Mouse (Mus musculus) embryonic facial prominence, embryonic 10.5 days (tissue): ENCODE results near the gene Gdpd3. TPM values are rescaled to one million over a fixed set of nuclear protein-coding genes. Genes with fewer than 3 reads are reported as not detected.

ENCODE experiments used
- DNase-seq: peaks from one replicate; pipeline ENCODE4 v3.0.0-alpha.2; 2017; ENCODE audit warnings: low spot score
- H3K27ac ChIP-seq: fragments of 300-500 bp; sonication (generic); replicated peaks from 2 replicates; pipeline ENCODE4 v1.5.1; 2016; ENCODE audit warnings: mild to moderate bottlenecking
- H3K27me3 ChIP-seq: fragments of 300-500 bp; sonication (generic); replicated peaks from 2 replicates; pipeline ENCODE4 v1.6.1; 2016; ENCODE audit warnings: low read depth, mild to moderate bottlenecking; ENCODE audit not compliant: poor library complexity, severe bottlenecking
- H3K36me3 ChIP-seq: fragments of 300-500 bp; sonication (generic); replicated peaks from 2 replicates; pipeline ENCODE4 v1.6.1; 2016; ENCODE audit warnings: mild to moderate bottlenecking, moderate library complexity
- H3K4me1 ChIP-seq: fragments of 300-500 bp; sonication (generic); 2 replicates; pipeline ENCODE4 v1.6.1; 2016
- H3K4me3 ChIP-seq: fragments of 300-500 bp; sonication (generic); 2 replicates; pipeline ENCODE4 v1.5.1; 2016; ENCODE audit warnings: mild to moderate bottlenecking, moderate library complexity
- H3K9me3 ChIP-seq: fragments of 300-500 bp; sonication (generic); 2 replicates; pipeline ENCODE4 v1.6.1; 2016; ENCODE audit warnings: mild to moderate bottlenecking
- WGBS: fragments of 180-500 bp; shearing (Covaris S2); methylation state at CpG from one replicate; pipeline ENCODE4 v1.1.7; 2016; 5-methylcytosine and 5-hydroxymethylcytosine counted together
- polyA plus RNA-seq: library from polyadenylated mRNA; unstranded; fragments of >200 nt; fragmentation: Nextera tagmentation; extraction: Ambion mirVana; gene quantifications from 2 replicates; pipeline ENCODE4 v1.2.1, GENCODE M21; 2016

Gdpd3 gene
- polyA plus RNA-seq, 1 experiment from 2014 or later, result 1.8 TPM

- H3K4me1 ChIP-seq, result peaks cover 65% of the 10 kb centered on the region
- no peaks in the 10 kb centered on the region for H3K9me3 ChIP-seq
- no peaks in the 10 kb centered on the region for H3K27me3 ChIP-seq
- peak within 1 kb of the TSS; percentile 84 for H3K27ac ChIP-seq
- H3K36me3 ChIP-seq, result peaks cover 41% of the 10 kb centered on the region
- H3K4me3 ChIP-seq, result peak within 1 kb of the TSS; percentile 62
- DNase-seq, result peak; percentile 58
- 6% methylated on average over 22 of the region's 22 CpGs for WGBS
Measured at GRCm38 (mm10) chr7:126780971-126781635, 15.0 kb downstream of the Gdpd3 start, which contains the start of gene Tbx6. TSS of gene Tbx6 (plus strand) at chr7:126781483.

- Histone ChIP-seq H3K9me3 (no peaks in the 10 kb centered on the region), H3K4me1 (peaks cover 59% of the 10 kb centered on the region), H3K4me3 (peak overlapping the region; percentile 62), H3K36me3 (peaks cover 48% of the 10 kb centered on the region), H3K27me3 (no peaks in the 10 kb centered on the region), H3K27ac (peak overlapping the region; percentile 84)
- 34% methylated on average over 11 of the region's 11 CpGs for WGBS
- DNase-seq, result no peak
Measured at GRCm38 (mm10) chr7:126781661-126782370, 15.7 kb downstream of the Gdpd3 start.

GRCm38 (mm10) chr7:126782693-126783092 is 16.6 kb downstream of the Gdpd3 start:
- Histone ChIP-seq H3K27me3 (no peaks in the 10 kb centered on the region), H3K4me3 (no peak overlapping the region; the same call in 1 of the 2 replicates), H3K4me1 (peaks cover 50% of the 10 kb centered on the region), H3K36me3 (peaks cover 57% of the 10 kb centered on the region), H3K27ac (no peak overlapping the region; the same call in 1 of the 2 replicates), H3K9me3 (no peaks in the 10 kb centered on the region)
- no peak for DNase-seq
- WGBS, result 91% methylated on average over 13 of the region's 13 CpGs

- Histone ChIP-seq H3K4me3 (no peak overlapping the region; the same call in 1 of the 2 replicates), H3K4me1 (peaks cover 38% of the 10 kb centered on the region), H3K27me3 (no peaks in the 10 kb centered on the region), H3K9me3 (no peaks in the 10 kb centered on the region), H3K36me3 (peaks cover 71% of the 10 kb centered on the region), H3K27ac (no peak overlapping the region)
- WGBS, result 91% methylated on average over 7 of the region's 7 CpGs
- DNase-seq, result no peak
Measured at GRCm38 (mm10) chr7:126784469-126784868, 18.3 kb downstream of the Gdpd3 start.

GRCm38 (mm10) chr7:126785056-126785455 is 18.9 kb downstream of the Gdpd3 start:
- H3K9me3 ChIP-seq, result no peaks in the 10 kb centered on the region
- 85% methylated on average over 4 of the region's 4 CpGs for WGBS
- H3K36me3 ChIP-seq, result peaks cover 77% of the 10 kb centered on the region
- H3K4me3 ChIP-seq, result no peak overlapping the region
- H3K27me3 ChIP-seq, result no peaks in the 10 kb centered on the region
- no peak overlapping the region for H3K27ac ChIP-seq
- H3K4me1 ChIP-seq, result peaks cover 32% of the 10 kb centered on the region
- no peak for DNase-seq

- no peak overlapping the region for H3K4me3 ChIP-seq
- 93% methylated on average over 14 of the region's 14 CpGs for WGBS
- H3K36me3 ChIP-seq, result peaks cover 84% of the 10 kb centered on the region
- H3K9me3 ChIP-seq, result no peaks in the 10 kb centered on the region
- peaks cover 32% of the 10 kb centered on the region for H3K4me1 ChIP-seq
- no peak overlapping the region for H3K27ac ChIP-seq
- no peaks in the 10 kb centered on the region for H3K27me3 ChIP-seq
- no peak for DNase-seq
Measured at GRCm38 (mm10) chr7:126786142-126786541, 20.0 kb downstream of the Gdpd3 start.

GRCm38 (mm10) chr7:126789141-126789540 is 23.0 kb downstream of the Gdpd3 start:
- H3K36me3 ChIP-seq, result peaks cover 69% of the 10 kb centered on the region

GRCm38 (mm10) chr7:126791851-126792720 is 26.0 kb downstream of the Gdpd3 start, which contains the start of gene Ppp4c:
TSS of gene Ppp4c (minus strand) at chr7:126792496.
- H3K27ac ChIP-seq, result peak within 1 kb of the TSS; percentile 98
- H3K4me1 ChIP-seq, result peaks cover 40% of the 10 kb centered on the region
- H3K9me3 ChIP-seq, result no peaks in the 10 kb centered on the region
- H3K4me3 ChIP-seq, result peak within 1 kb of the TSS; percentile 96
- peak; percentile 99 for DNase-seq
- H3K36me3 ChIP-seq, result peaks cover 69% of the 10 kb centered on the region
- no peaks in the 10 kb centered on the region for H3K27me3 ChIP-seq
- WGBS, result 1% methylated on average over 83 of the region's 83 CpGs

More at GRCm38 (mm10) chr7:126789141-126789540, 23.0 kb downstream of the Gdpd3 start:
- no peak overlapping the region for H3K27ac ChIP-seq
- H3K4me1 ChIP-seq, result peaks cover 26% of the 10 kb centered on the region
- WGBS, result 89% methylated on average over 4 of the region's 4 CpGs
- H3K27me3 ChIP-seq, result no peaks in the 10 kb centered on the region
- H3K4me3 ChIP-seq, result no peak overlapping the region
- no peaks in the 10 kb centered on the region for H3K9me3 ChIP-seq
- no peak for DNase-seq

- Histone ChIP-seq H3K9me3 (no peaks in the 10 kb centered on the region), H3K36me3 (peaks cover 69% of the 10 kb centered on the region), H3K4me1 (peaks cover 48% of the 10 kb centered on the region), H3K4me3 (peak overlapping the region; percentile 96), H3K27ac (peak overlapping the region; percentile 98), H3K27me3 (no peaks in the 10 kb centered on the region)
- DNase-seq, result no peak
- 30% methylated on average over 11 of the region's 11 CpGs for WGBS
Measured at GRCm38 (mm10) chr7:126792721-126793443, 26.7 kb downstream of the Gdpd3 start.

GRCm38 (mm10) chr7:126793456-126794270 is 27.5 kb downstream of the Gdpd3 start:
- H3K4me3 ChIP-seq, result peak overlapping the region; percentile 96; the same call in 1 of the 2 replicates

GRCm38 (mm10) chr7:126794271-126794605 is 28.1 kb downstream of the Gdpd3 start:
- peaks cover 53% of the 10 kb centered on the region for H3K4me1 ChIP-seq
- H3K27me3 ChIP-seq, result no peaks in the 10 kb centered on the region
- no peaks in the 10 kb centered on the region for H3K9me3 ChIP-seq
- no peak overlapping the region for H3K27ac ChIP-seq
- H3K4me3 ChIP-seq, result 0 out of 2 replicates have a peak overlapping the region, but pooled peaks have one; percentile 11
- no peak for DNase-seq
- 79% methylated on average over 4 of the region's 4 CpGs for WGBS
- H3K36me3 ChIP-seq, result peaks cover 55% of the 10 kb centered on the region

More at GRCm38 (mm10) chr7:126793456-126794270, 27.5 kb downstream of the Gdpd3 start:
- Histone ChIP-seq H3K27me3 (no peaks in the 10 kb centered on the region), H3K4me1 (peaks cover 53% of the 10 kb centered on the region), H3K9me3 (no peaks in the 10 kb centered on the region), H3K27ac (0 out of 2 replicates have a peak overlapping the region, but pooled peaks have one; percentile 98), H3K36me3 (peaks cover 61% of the 10 kb centered on the region)
- WGBS, result 69% methylated on average over 4 of the region's 4 CpGs
- DNase-seq, result no peak
